ENCODE assay signal across 16 mouse cellular contexts in the genomic region with DNA sequence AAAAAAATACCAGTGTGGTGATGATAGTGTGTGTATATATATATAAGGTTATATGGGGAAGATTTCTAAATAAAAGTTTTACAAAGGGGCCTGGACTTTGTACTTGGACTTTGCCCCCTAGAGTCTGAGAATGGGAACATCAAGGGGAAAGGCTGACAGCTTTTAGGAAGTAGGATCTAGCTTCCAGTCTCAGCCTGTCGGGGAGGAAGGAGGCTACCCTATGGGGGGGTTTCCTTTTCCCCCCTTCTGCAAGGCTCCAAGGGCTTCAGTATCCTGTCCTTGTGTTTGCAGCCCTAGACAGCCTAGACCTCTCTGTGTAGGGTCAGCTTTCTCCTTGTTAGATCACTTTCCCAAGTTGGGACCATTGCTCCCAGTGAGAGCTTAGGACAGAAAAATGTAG. TPM values are rescaled to one million over a fixed set of nuclear protein-coding genes. Genes with fewer than 3 reads are reported as not detected.
DNase-seq lines count a peak whose midpoint lies in the region; ATAC-seq and TF ChIP-seq lines count a peak whose summit lies in the region.
"Had no signal": no experiment of that assay in that cellular context is flagged by ENCODE, and none has a peak within 500 bp of the region (broad histone marks: within the 10 kb centered on the region; RNA-seq: fewer than 3 reads in every experiment).

No protein-coding gene starts in this region.

- no peak overlapping the region for H3K4me3 ChIP-seq in kidney, postnatal 0 days (replicated peaks; ENCODE audit: low read depth, low read length)
- no peak overlapping the region for H3K4me3 ChIP-seq in kidney, embryonic 16.5 days (ENCODE audit: low read length)
- no peak overlapping the region for H3K4me3 ChIP-seq in MEL (ENCODE audit: control insufficient read depth in 1 of 2, insufficient read depth in 1 of 2, low read depth in 2 of 2, low read length in 2 of 2)
- no peak overlapping the region for H3K4me3 ChIP-seq in liver, postnatal 0 days (ENCODE audit: low read depth, low read length)
- no peak overlapping the region for H3K4me3 ChIP-seq in forebrain, embryonic 12.5 days (replicated peaks)
- H3K4me3 ChIP-seq in midbrain, embryonic 10.5 days, result no peak overlapping the region
- H3K4me3 ChIP-seq: heart, embryonic 13.5 days; neural tube, embryonic 12.5 days had no signal

- no peaks in the 10 kb centered on the region for H3K79me2 ChIP-seq in MEL (ENCODE audit: control insufficient read depth, insufficient read depth, low read length, poor library complexity)

- no peaks in the 10 kb centered on the region for H3K27me3 ChIP-seq in kidney, postnatal 0 days (ENCODE audit: insufficient read depth, low read length)
- peaks cover 7% of the 10 kb centered on the region; the same call in 1 of the 2 replicates for H3K27me3 ChIP-seq in kidney, embryonic 16.5 days (ENCODE audit: insufficient read depth, low read length)
- no peaks in the 10 kb centered on the region for H3K27me3 ChIP-seq in MEL (ENCODE audit: control insufficient read depth in 1 of 2, insufficient read depth in 2 of 2, low read length in 2 of 2)
- no peaks in the 10 kb centered on the region for H3K27me3 ChIP-seq in liver, postnatal 0 days (ENCODE audit: insufficient read depth, low read length)
- peaks cover 27% of the 10 kb centered on the region for H3K27me3 ChIP-seq in forebrain, embryonic 12.5 days
- H3K27me3 ChIP-seq in midbrain, embryonic 10.5 days (ENCODE audit: low read depth, poor library complexity, severe bottlenecking), result peaks cover 66% of the 10 kb centered on the region

- 0 out of 4 replicates have a peak, but pooled peaks of 1 of the 2 experiments have one; percentile 10 for TF ChIP-seq POLR2A in MEL (IDR thresholded peaks at IDR 0.05; ENCODE audit: control insufficient read depth in 1 of 2, insufficient read depth in 1 of 2, low read depth in 1 of 2, low read length in 2 of 2, poor library complexity in 1 of 2)

- no peak overlapping the region for H3K9ac ChIP-seq in kidney, postnatal 0 days (ENCODE audit: low read depth, low read length)
- no peak overlapping the region for H3K9ac ChIP-seq in kidney, embryonic 16.5 days (replicated peaks; ENCODE audit: low read length)
- no peak overlapping the region for H3K9ac ChIP-seq in MEL (ENCODE audit: control insufficient read depth, low read depth, low read length, poor library complexity, severe bottlenecking)
- H3K9ac ChIP-seq in liver, postnatal 0 days (replicated peaks), result no peak overlapping the region
- H3K9ac ChIP-seq in forebrain, embryonic 12.5 days, result no peak overlapping the region
- H3K9ac ChIP-seq: heart, embryonic 13.5 days; neural tube, embryonic 12.5 days had no signal

- no peaks in the 10 kb centered on the region for H3K36me3 ChIP-seq in kidney, postnatal 0 days (ENCODE audit: insufficient read depth, low read length)
- no peaks in the 10 kb centered on the region for H3K36me3 ChIP-seq in kidney, embryonic 16.5 days (ENCODE audit: insufficient read depth, low read length)
- peaks cover 6 to 19% of the 10 kb centered on the region in 2 experiments for H3K36me3 ChIP-seq in MEL (ENCODE audit: control insufficient read depth in 1 of 2, insufficient read depth in 2 of 2, low read length in 2 of 2)
- H3K36me3 ChIP-seq in liver, postnatal 0 days (replicated peaks; ENCODE audit: insufficient read depth, low read length), result peaks cover 27% of the 10 kb centered on the region
- no peaks in the 10 kb centered on the region for H3K36me3 ChIP-seq in forebrain, embryonic 12.5 days (replicated peaks)
- peaks cover 3% of the 10 kb centered on the region; the same call in 1 of the 2 replicates for H3K36me3 ChIP-seq in midbrain, embryonic 10.5 days
- H3K36me3 ChIP-seq: neural tube, embryonic 12.5 days had no signal

- 28% methylated on average over 1 of the region's 1 CpGs for WGBS in kidney, postnatal 0 days
- WGBS in kidney, embryonic 16.5 days, result 54% methylated on average over 1 of the region's 1 CpGs
- WGBS in liver, postnatal 0 days (ENCODE audit: insufficient replicate concordance), result 15% methylated on average over 1 of the region's 1 CpGs
- WGBS in forebrain, embryonic 12.5 days, result 41% methylated on average over 1 of the region's 1 CpGs
- WGBS in midbrain, embryonic 10.5 days, result 53% methylated on average over 1 of the region's 1 CpGs

- no peak for TF ChIP-seq EP300 in MEL (IDR thresholded peaks at IDR 0.05; ENCODE audit: low read depth in 1 of 2, low read length in 2 of 2)
- TF ChIP-seq EP300 in liver, postnatal 0 days (IDR thresholded peaks at IDR 0.05; ENCODE audit: low read depth), result no peak

- ATAC-seq in kidney, postnatal 0 days (replicated peaks; ENCODE audit: low FRiP score, low read depth), result no peak
- ATAC-seq in kidney, embryonic 16.5 days (ENCODE audit: low FRiP score, low TSS enrichment), result no peak
- peak; percentile 62 for ATAC-seq in granulocyte monocyte progenitor cell, adult 5-6 weeks (replicated peaks; ENCODE audit: poor library complexity, severe bottlenecking)
- 0 out of 2 replicates have a peak, but pooled peaks have one; percentile 9 for ATAC-seq in liver, postnatal 0 days
- no peak for ATAC-seq in forebrain, embryonic 12.5 days (ENCODE audit: low FRiP score)
- ATAC-seq: midbrain, embryonic 16.5 days had no signal

- no peaks in the 10 kb centered on the region for H3K9me3 ChIP-seq in kidney, postnatal 0 days (replicated peaks; ENCODE audit: low read length)
- no peaks in the 10 kb centered on the region for H3K9me3 ChIP-seq in kidney, embryonic 16.5 days (ENCODE audit: low read length)
- H3K9me3 ChIP-seq in MEL (replicated peaks; ENCODE audit: insufficient read depth, low read length), result no peaks in the 10 kb centered on the region
- no peaks in the 10 kb centered on the region for H3K9me3 ChIP-seq in liver, postnatal 0 days (ENCODE audit: low read length)
- no peaks in the 10 kb centered on the region for H3K9me3 ChIP-seq in forebrain, embryonic 12.5 days
- H3K9me3 ChIP-seq in midbrain, embryonic 10.5 days (replicated peaks), result no peaks in the 10 kb centered on the region
- H3K9me3 ChIP-seq: heart, embryonic 13.5 days; neural tube, embryonic 12.5 days had no signal

- peak; percentile 19; the same call in 1 of the 2 replicates for TF ChIP-seq CTCF in kidney, postnatal 0 days (IDR thresholded peaks at IDR 0.05; ENCODE audit: low read depth)
- TF ChIP-seq CTCF in MEL (IDR thresholded peaks at IDR 0.05 in 2 of 3, conservative IDR thresholded peaks at IDR 0.05 in 1 of 3; ENCODE audit: control insufficient read depth in 1 of 3, insufficient read depth in 1 of 3, low read depth in 2 of 3, low read length in 3 of 3, poor library complexity in 1 of 3, severe bottlenecking in 1 of 3), result peak in 2 of 3 experiments; percentile 4 to 39; a peak in 2 of 6 replicates
- peak; percentile 31 for TF ChIP-seq CTCF in liver, postnatal 0 days (IDR thresholded peaks at IDR 0.05; ENCODE audit: low read depth)

- no peak overlapping the region for H3K27ac ChIP-seq in kidney, postnatal 0 days
- no peak overlapping the region for H3K27ac ChIP-seq in kidney, embryonic 16.5 days (ENCODE audit: low read length)
- no peak overlapping the region for H3K27ac ChIP-seq in MEL (ENCODE audit: control insufficient read depth, low read depth, low read length)
- no peak overlapping the region for H3K27ac ChIP-seq in liver, postnatal 0 days (ENCODE audit: low read depth)
- H3K27ac ChIP-seq in forebrain, embryonic 12.5 days, result no peak overlapping the region
- H3K27ac ChIP-seq in midbrain, embryonic 10.5 days (replicated peaks), result no peak overlapping the region
- H3K27ac ChIP-seq: heart, embryonic 13.5 days; macrophage; neural tube, embryonic 12.5 days had no signal

- H3K4me1 ChIP-seq in kidney, postnatal 0 days (replicated peaks; ENCODE audit: insufficient read depth, low read length), result no peaks in the 10 kb centered on the region
- H3K4me1 ChIP-seq in kidney, embryonic 16.5 days (ENCODE audit: insufficient read depth, low read length), result no peaks in the 10 kb centered on the region
- peaks cover 20 to 22% of the 10 kb centered on the region in 2 experiments for H3K4me1 ChIP-seq in MEL (ENCODE audit: control insufficient read depth in 1 of 2, insufficient read depth in 2 of 2, low read length in 2 of 2)
- no peaks in the 10 kb centered on the region; the same call in 1 of the 2 replicates for H3K4me1 ChIP-seq in liver, postnatal 0 days (ENCODE audit: insufficient read depth)
- H3K4me1 ChIP-seq in forebrain, embryonic 12.5 days, result no peaks in the 10 kb centered on the region
- H3K4me1 ChIP-seq in midbrain, embryonic 10.5 days, result 0 out of 2 replicates have a peak, but pooled peaks cover 3% of the 10 kb centered on the region
- H3K4me1 ChIP-seq: neural tube, embryonic 12.5 days had no signal

- no peak for TF ChIP-seq RAD21 in MEL (IDR thresholded peaks at IDR 0.05; ENCODE audit: low read depth, low read length)

- no peak for DNase-seq in kidney, postnatal 0 days (ENCODE audit: low spot score)
- DNase-seq in MEL (ENCODE audit: low read depth, low spot score), result peak; percentile 51
- DNase-seq in liver, postnatal 0 days, result no peak
- DNase-seq in midbrain, embryonic 10.5 days (ENCODE audit: low spot score), result no peak
- DNase-seq: cerebellum, adult 8-10 months; gastrocnemius, postnatal 10 days; kidney, postnatal 10 days; spleen, adult 18-20 months; thymus, adult 18-20 months had no signal

- H3K4me2 ChIP-seq in kidney, postnatal 0 days (ENCODE audit: low read length), result no peak overlapping the region
- no peak overlapping the region for H3K4me2 ChIP-seq in kidney, embryonic 16.5 days (replicated peaks; ENCODE audit: low read depth, low read length)
- no peak overlapping the region for H3K4me2 ChIP-seq in liver, postnatal 0 days (ENCODE audit: low read depth, low read length)
- no peak overlapping the region for H3K4me2 ChIP-seq in forebrain, embryonic 12.5 days
- H3K4me2 ChIP-seq: heart, embryonic 13.5 days; neural tube, embryonic 12.5 days had no signal

RNA-seq across cellular contexts. Expression of a gene that starts 15.4 kb away (rescaled TPM):
- polyA plus RNA-seq in kidney, postnatal 0 days (2015; fragmentation: Nextera tagmentation; extraction: Ambion mirVana), result 1.0 and 1.1 TPM in 2 replicates
- polyA plus RNA-seq in kidney, embryonic 16.5 days (2015; fragmentation: Nextera tagmentation; extraction: Ambion mirVana), result 1.2 and 1.3 TPM in 2 replicates
- 21.2 and 34.9 TPM in 2 replicates for total RNA-seq in MEL (2012; rRNA removed)
- polyA plus RNA-seq in MEL (2012; ENCODE audit: insufficient read depth in 1 of 2, insufficient read length in 2 of 2, low read depth in 1 of 2, low replicate concordance in 2 of 2, missing spikeins in 1 of 2), result 10 to 100 TPM in 1 of 2 experiments, not detected in 1; 48.9 TPM
- 12.1 and 14.4 TPM in 2 replicates for total RNA-seq in granulocyte monocyte progenitor cell, adult 5-6 weeks (2014; fragmentation: Nextera tagmentation)
- total RNA-seq in granulocyte monocyte progenitor cell, adult 5-6 weeks (2017), result 5.8 and 9.5 TPM in 2 replicates
- polyA plus RNA-seq in liver, postnatal 0 days (2015; fragmentation: Nextera tagmentation; extraction: Ambion mirVana), result 8.3 and 8.9 TPM in 2 replicates
- 1.6 and 2.8 TPM in 2 replicates for polyA plus RNA-seq in forebrain, embryonic 12.5 days (2016; fragmentation: Nextera tagmentation; extraction: Ambion mirVana)
- polyA plus RNA-seq in midbrain, embryonic 10.5 days (2016; fragmentation: Nextera tagmentation; extraction: Ambion mirVana), result 2.7 and 5.2 TPM in 2 replicates

RNA-seq across cellular contexts. Expression of a gene that starts 16.8 kb away (rescaled TPM):
- polyA plus RNA-seq in kidney, postnatal 0 days (2015; fragmentation: Nextera tagmentation; extraction: Ambion mirVana), result 681 and 685 TPM in 2 replicates
- polyA plus RNA-seq in kidney, embryonic 16.5 days (2015; fragmentation: Nextera tagmentation; extraction: Ambion mirVana), result 292 and 326 TPM in 2 replicates
- not detected in 2 replicates for total RNA-seq in MEL (2012; rRNA removed)
- polyA plus RNA-seq in MEL (2012; ENCODE audit: insufficient read depth in 1 of 2, insufficient read length in 2 of 2, low read depth in 1 of 2, low replicate concordance in 2 of 2, missing spikeins in 1 of 2), result under 1 TPM in 1 of 2 experiments, not detected in 1; 0.14 TPM
- 0.92 TPM in 1 of 2 replicates, not detected in the other for total RNA-seq in granulocyte monocyte progenitor cell, adult 5-6 weeks (2014; fragmentation: Nextera tagmentation)
- 3.8 TPM in 1 of 2 replicates, not detected in the other for total RNA-seq in granulocyte monocyte progenitor cell, adult 5-6 weeks (2017)
- polyA plus RNA-seq in liver, postnatal 0 days (2015; fragmentation: Nextera tagmentation; extraction: Ambion mirVana), result 18.6 and 22.2 TPM in 2 replicates
- polyA plus RNA-seq in forebrain, embryonic 12.5 days (2016; fragmentation: Nextera tagmentation; extraction: Ambion mirVana), result 8.2 and 9.7 TPM in 2 replicates
- polyA plus RNA-seq in midbrain, embryonic 10.5 days (2016; fragmentation: Nextera tagmentation; extraction: Ambion mirVana), result 7.9 and 9.5 TPM in 2 replicates

Comparison
In these comparisons a context has a peak if more than half of its experiments do, and no peak if none do; other contexts are left out.
1. ATAC-seq: peak in granulocyte monocyte progenitor cell, adult 5-6 weeks (single experiment) and liver, postnatal 0 days (single experiment); none in kidney, postnatal 0 days (single experiment), kidney, embryonic 16.5 days (single experiment) and forebrain, embryonic 12.5 days (single experiment).
2. RNA of a gene that starts 16.8 kb away (polyA plus RNA-seq): 681 to 685 TPM in kidney, postnatal 0 days and 292 to 326 TPM in kidney, embryonic 16.5 days; 18.6 to 22.2 TPM in liver, postnatal 0 days, 8.2 to 9.7 TPM in forebrain, embryonic 12.5 days, 7.9 to 9.5 TPM in midbrain, embryonic 10.5 days and 0.14 TPM in MEL; every median in the first group is over 10 times any median in the second.
3. Peak in every context shown above with its lines, with median percentiles within 50 percentile points of each other: CTCF ChIP-seq.